Mouse (Mus musculus): ENCODE measurements at regions not wholly inside any gene's neighbourhood (a gene's known extent, or its start where the extent isn't known, plus 50 kb on each side); places are given as distances from the start of the nearest gene placed in this dataset.

DNA sequence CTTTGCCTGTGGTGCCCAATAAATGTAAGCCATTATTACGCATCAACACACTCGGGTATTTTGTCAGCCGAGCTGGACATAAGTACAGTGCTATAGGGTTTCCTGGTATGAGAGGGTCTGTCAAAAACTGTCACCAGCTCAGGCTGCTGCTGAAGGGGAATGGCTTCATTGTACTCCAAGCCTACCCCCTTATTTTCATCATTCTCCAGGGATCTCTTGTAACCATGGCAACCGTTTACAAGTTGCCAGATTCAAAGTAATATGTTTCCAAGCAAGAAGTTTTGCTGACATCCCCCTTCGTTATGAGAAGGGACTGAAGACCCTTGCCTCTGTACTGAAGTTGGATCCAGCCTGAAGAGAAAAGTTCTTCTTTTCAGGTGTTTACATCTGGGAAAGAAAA is 410.3 kb upstream of the Kdm8 start:
- Histone ChIP-seq H3K27me3 (ENCODE audit: control insufficient read depth, insufficient read depth, low read length) (no peaks in the 10 kb centered on the region), H3K9ac (ENCODE audit: low read length) (no peak overlapping the region), H3K4me3 (ENCODE audit: low read depth, low read length) (no peak overlapping the region), H3K27ac (ENCODE audit: low read depth, low read length) (no peak overlapping the region), H3K4me1 (ENCODE audit: control insufficient read depth, insufficient read depth, low read length) (no peaks in the 10 kb centered on the region), H3K4me2 (ENCODE audit: low read depth) (no peak overlapping the region), H3K9me3 (ENCODE audit: control insufficient read depth, low read length) (no peaks in the 10 kb centered on the region), H3K36me3 (ENCODE audit: control insufficient read depth, insufficient read depth, low read length) (no peaks in the 10 kb centered on the region)
- 86% methylated on average over 5 of the region's 5 CpGs for WGBS
- DNase-seq (ENCODE audit: low spot score) (no peak), ATAC-seq (ENCODE audit: insufficient read depth, low FRiP score, low TSS enrichment) (no peak)

DNA sequence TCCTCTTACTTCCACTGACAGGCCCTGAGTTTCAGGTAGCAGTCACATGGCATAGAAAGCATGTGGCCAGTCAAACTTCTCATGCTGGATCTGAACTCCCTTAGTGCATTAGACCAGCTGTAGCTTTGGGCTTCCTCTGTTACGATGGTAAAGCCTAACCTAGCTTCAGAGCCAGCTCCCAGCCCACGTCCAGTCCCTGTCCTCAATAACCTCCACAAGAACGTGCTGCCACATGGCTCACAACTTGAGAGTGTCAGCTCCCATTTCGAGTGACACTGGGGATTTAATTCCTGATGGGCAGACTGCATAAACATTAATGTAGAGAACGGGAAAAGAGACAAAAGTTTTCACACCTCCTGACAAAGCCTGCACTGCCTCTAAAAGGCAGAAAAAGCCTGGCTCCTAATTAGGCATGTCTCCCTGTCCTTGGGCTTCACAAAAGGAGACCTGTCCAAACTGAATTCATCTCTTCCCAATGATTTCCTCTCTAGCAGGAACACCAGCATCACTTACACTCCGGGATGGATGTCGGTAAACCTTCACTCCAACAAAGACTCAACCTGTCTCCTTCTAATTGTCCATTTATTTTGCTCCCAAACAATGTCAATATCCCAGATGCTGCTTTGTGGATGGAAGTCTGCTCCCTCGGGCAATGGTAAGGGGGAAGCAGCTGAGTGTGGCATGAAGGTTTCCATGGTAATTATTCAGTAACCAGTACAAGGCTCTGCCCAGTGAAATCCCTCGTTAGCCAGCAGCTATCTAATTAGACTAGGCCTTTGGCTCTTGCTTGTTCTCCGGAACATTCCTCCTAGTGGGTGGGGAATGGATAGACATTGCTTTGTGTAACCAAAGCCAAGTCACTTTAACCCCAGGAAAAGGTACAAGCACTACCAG is 408.1 kb upstream of the Kdm8 start:
- no peaks in the 10 kb centered on the region for H3K27me3 ChIP-seq (ENCODE audit: control insufficient read depth, insufficient read depth, low read length)
- no peak overlapping the region for H3K27ac ChIP-seq (ENCODE audit: low read depth, low read length)
- no peaks in the 10 kb centered on the region for H3K9me3 ChIP-seq (ENCODE audit: control insufficient read depth, low read length)
- 0 out of 2 replicates have a peak, but pooled peaks have one; percentile 60 for ATAC-seq (ENCODE audit: insufficient read depth, low FRiP score, low TSS enrichment)
- no peak overlapping the region for H3K9ac ChIP-seq (ENCODE audit: low read length)
- no peak for DNase-seq (ENCODE audit: low spot score)
- H3K36me3 ChIP-seq (ENCODE audit: control insufficient read depth, insufficient read depth, low read length): no peaks in the 10 kb centered on the region
- no peaks in the 10 kb centered on the region for H3K4me1 ChIP-seq (ENCODE audit: control insufficient read depth, insufficient read depth, low read length)
- 71% methylated on average over 10 of the region's 10 CpGs for WGBS
- H3K4me3 ChIP-seq (ENCODE audit: low read depth, low read length): no peak overlapping the region
- H3K4me2 ChIP-seq (ENCODE audit: low read depth): no peak overlapping the region

DNA sequence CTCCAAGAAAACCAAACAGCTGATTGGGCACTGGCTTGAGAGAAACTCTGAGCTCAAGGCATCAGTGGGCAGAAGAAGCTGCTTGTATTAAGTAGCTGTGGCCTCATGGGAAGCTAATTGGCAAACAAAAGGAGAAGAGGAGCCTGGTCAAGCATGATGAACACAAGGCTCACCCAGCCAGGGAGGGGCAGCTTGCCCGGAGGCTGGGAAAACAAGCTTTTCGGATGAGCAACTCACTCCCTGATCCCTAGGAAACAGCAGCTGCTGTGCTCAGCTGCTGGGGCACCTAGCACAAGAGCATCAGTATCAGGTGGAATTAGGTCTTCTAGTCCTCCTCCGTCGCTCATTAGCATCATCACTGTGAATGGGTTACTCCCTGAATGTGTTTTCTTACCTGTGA is 405.6 kb upstream of the Kdm8 start:
- Histone ChIP-seq H3K4me2 (ENCODE audit: low read depth) (no peak overlapping the region), H3K4me3 (ENCODE audit: low read depth, low read length) (no peak overlapping the region), H3K27ac (ENCODE audit: low read depth, low read length) (no peak overlapping the region), H3K36me3 (ENCODE audit: control insufficient read depth, insufficient read depth, low read length) (no peaks in the 10 kb centered on the region), H3K9me3 (ENCODE audit: control insufficient read depth, low read length) (no peaks in the 10 kb centered on the region), H3K4me1 (ENCODE audit: control insufficient read depth, insufficient read depth, low read length) (no peaks in the 10 kb centered on the region), H3K27me3 (ENCODE audit: control insufficient read depth, insufficient read depth, low read length) (no peaks in the 10 kb centered on the region), H3K9ac (ENCODE audit: low read length) (no peak overlapping the region)
- DNase-seq (ENCODE audit: low spot score): peak; percentile 19
- ATAC-seq (ENCODE audit: insufficient read depth, low FRiP score, low TSS enrichment): no peak
- WGBS: 71% methylated on average over 4 of the region's 4 CpGs

DNA sequence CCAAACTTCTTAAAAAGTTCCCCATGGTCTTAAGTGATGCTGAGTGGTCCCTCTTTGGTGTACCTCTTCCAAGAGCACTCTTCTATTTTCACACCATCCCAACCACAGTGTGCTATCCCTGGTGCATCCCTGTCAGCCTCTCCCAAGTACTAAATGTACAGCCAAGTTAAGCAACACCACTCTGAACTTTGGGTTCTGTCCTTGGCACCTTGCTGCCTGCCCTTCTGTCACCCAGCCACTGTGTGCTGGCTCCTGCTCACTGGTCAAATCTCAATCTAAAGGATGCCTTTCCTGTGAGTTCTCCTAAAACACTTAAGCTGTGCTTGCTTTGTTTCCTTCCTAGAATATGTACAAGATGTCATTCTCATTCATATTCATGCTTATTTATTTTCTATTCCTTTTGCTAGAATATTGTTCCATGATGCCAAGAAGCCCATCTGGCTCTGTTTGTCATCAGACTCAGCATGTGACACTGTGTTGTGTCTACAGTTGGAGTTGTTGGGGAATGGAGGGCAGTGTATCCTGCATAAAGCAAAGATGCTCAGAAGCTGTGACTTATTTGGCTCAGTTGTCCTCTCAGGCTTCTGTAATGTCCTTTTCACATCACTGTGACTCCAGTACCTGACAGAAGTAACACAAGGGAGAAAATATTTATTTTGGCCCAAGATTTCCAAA is 388.4 kb upstream of the Kdm8 start:
- DNase-seq (ENCODE audit: low spot score) (no peak), ATAC-seq (ENCODE audit: insufficient read depth, low FRiP score, low TSS enrichment) (no peak)
- H3K27ac ChIP-seq (ENCODE audit: low read depth, low read length): no peak overlapping the region
- H3K4me2 ChIP-seq (ENCODE audit: low read depth): no peak overlapping the region
- H3K9me3 ChIP-seq (ENCODE audit: control insufficient read depth, low read length): no peaks in the 10 kb centered on the region
- H3K36me3 ChIP-seq (ENCODE audit: control insufficient read depth, insufficient read depth, low read length): no peaks in the 10 kb centered on the region
- H3K4me3 ChIP-seq (ENCODE audit: low read depth, low read length): no peak overlapping the region
- H3K9ac ChIP-seq (ENCODE audit: low read length): no peak overlapping the region
- H3K4me1 ChIP-seq (ENCODE audit: control insufficient read depth, insufficient read depth, low read length): no peaks in the 10 kb centered on the region
- H3K27me3 ChIP-seq (ENCODE audit: control insufficient read depth, insufficient read depth, low read length): no peaks in the 10 kb centered on the region

DNA sequence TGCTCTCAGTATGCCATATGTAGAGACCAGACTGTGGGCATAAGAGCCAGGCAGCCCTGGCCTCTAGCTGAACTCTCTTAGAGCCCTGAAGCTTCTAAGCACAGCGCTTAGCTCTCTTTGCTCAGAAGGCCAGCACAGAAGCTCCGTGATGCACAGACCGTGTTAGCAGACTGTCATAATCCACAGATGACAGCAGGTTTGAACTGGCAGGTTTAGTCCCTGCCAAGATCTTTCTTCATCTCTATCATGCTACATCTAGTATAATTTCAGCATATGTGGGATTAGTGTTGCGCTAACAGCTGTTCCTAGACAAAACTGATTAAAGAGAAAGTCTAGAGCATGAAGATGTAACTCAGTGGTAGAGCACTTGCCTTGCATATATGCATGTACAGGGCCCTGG is 342.0 kb upstream of the Kdm8 start:
- no peak for DNase-seq (ENCODE audit: low spot score)
- no peak overlapping the region for H3K9ac ChIP-seq (ENCODE audit: low read length)
- H3K9me3 ChIP-seq (ENCODE audit: control insufficient read depth, low read length): no peaks in the 10 kb centered on the region
- H3K27ac ChIP-seq (ENCODE audit: low read depth, low read length): no peak overlapping the region
- no peaks in the 10 kb centered on the region for H3K36me3 ChIP-seq (ENCODE audit: control insufficient read depth, insufficient read depth, low read length)
- no peak for ATAC-seq (ENCODE audit: insufficient read depth, low FRiP score, low TSS enrichment)
- 97% methylated on average over 4 of the region's 4 CpGs for WGBS
- no peaks in the 10 kb centered on the region for H3K4me1 ChIP-seq (ENCODE audit: control insufficient read depth, insufficient read depth, low read length)
- no peak overlapping the region for H3K4me2 ChIP-seq (ENCODE audit: low read depth)
- H3K4me3 ChIP-seq (ENCODE audit: low read depth, low read length): no peak overlapping the region
- no peaks in the 10 kb centered on the region for H3K27me3 ChIP-seq (ENCODE audit: control insufficient read depth, insufficient read depth, low read length)

DNA sequence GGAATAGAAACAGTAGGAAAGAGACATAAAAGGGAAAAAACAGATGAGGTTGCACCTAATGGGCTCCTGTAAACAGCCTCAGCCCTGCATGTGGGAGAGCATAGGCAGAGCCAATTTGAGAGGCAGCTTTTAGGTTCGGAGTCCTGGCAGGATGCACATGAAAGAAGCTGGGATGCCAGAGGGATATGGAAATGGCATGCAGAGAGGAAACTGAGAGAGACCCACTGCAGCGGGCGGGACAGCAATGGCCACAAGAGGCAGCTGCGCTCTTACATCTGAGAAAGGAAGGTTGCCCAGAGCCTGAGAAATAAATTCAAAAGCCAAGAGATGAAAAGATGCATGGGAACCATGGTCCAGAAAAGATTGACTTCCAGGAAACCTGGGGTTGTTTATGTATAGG is 340.5 kb upstream of the Kdm8 start:
- ATAC-seq (ENCODE audit: insufficient read depth, low FRiP score, low TSS enrichment): no peak
- Histone ChIP-seq H3K9me3 (ENCODE audit: control insufficient read depth, low read length) (no peaks in the 10 kb centered on the region), H3K27ac (ENCODE audit: low read depth, low read length) (no peak overlapping the region), H3K4me2 (ENCODE audit: low read depth) (no peak overlapping the region), H3K4me3 (ENCODE audit: low read depth, low read length) (no peak overlapping the region), H3K36me3 (ENCODE audit: control insufficient read depth, insufficient read depth, low read length) (no peaks in the 10 kb centered on the region), H3K27me3 (ENCODE audit: control insufficient read depth, insufficient read depth, low read length) (no peaks in the 10 kb centered on the region), H3K4me1 (ENCODE audit: control insufficient read depth, insufficient read depth, low read length) (no peaks in the 10 kb centered on the region), H3K9ac (ENCODE audit: low read length) (no peak overlapping the region)
- 81% methylated on average over 4 of the region's 4 CpGs for WGBS
- DNase-seq (ENCODE audit: low spot score): no peak

DNA sequence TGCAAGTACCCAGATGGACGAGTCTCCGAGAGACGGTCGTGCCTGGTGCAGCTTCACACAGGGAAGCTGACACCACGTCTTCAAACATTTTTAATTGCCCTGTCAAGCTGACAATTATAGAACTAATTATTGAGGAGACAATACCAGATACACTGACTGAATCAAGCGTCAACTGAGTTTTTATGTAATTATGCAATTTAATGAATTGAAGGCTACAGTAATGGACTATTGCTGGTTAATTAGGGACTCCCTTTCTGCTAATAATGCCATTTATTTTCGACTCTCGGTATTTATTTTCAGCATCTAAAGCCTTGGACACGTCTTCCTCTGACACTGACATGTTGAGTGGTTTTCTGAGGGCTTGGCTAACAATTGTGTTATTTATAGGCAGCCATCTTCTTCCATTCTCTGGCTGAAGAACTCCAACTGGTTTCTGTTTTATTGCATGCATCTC is 331.6 kb upstream of the Kdm8 start:
- DNase-seq (ENCODE audit: low spot score): no peak
- no peak for ATAC-seq (ENCODE audit: insufficient read depth, low FRiP score, low TSS enrichment)
- Histone ChIP-seq H3K4me1 (ENCODE audit: control insufficient read depth, insufficient read depth, low read length) (no peaks in the 10 kb centered on the region), H3K36me3 (ENCODE audit: control insufficient read depth, insufficient read depth, low read length) (no peaks in the 10 kb centered on the region), H3K27ac (ENCODE audit: low read depth, low read length) (no peak overlapping the region), H3K9ac (ENCODE audit: low read length) (no peak overlapping the region), H3K9me3 (ENCODE audit: control insufficient read depth, low read length) (no peaks in the 10 kb centered on the region), H3K4me3 (ENCODE audit: low read depth, low read length) (no peak overlapping the region), H3K4me2 (ENCODE audit: low read depth) (no peak overlapping the region), H3K27me3 (ENCODE audit: control insufficient read depth, insufficient read depth, low read length) (no peaks in the 10 kb centered on the region)
- 77% methylated on average over 9 of the region's 9 CpGs for WGBS

DNA sequence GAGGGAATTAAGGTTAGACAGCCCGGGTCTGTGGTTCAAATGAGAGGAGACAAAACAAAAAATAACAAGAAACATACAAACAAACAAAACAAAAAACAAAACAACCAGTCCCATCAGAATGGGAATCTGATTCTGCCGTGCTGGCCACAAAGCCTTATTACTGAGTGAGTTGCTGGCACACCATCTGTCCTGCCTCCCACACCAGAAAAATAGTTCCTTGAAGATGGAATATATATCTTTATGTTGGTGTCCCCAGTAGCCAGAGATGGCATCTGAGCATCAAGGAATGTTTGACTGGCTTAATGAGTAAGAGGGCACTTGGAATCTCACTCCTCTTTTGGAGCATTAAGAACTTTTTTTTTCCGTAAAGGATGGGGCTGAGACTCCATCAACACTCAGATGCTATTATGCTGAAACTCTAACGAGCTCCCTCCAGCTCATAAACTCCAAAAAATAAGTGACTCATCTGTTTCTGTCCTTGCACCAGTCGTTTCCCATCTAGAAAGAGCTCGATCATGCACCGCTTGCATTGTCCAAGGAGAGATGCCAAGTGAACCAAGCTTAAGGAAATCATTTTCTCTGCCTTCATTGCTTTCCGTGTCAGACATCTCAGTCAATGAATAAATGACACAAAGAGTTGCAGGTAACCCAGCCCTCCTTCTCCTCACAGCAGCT is 329.0 kb upstream of the Kdm8 start:
- WGBS: 84% methylated on average over 8 of the region's 8 CpGs
- DNase-seq (ENCODE audit: low spot score): no peak
- H3K9ac ChIP-seq (ENCODE audit: low read length): no peak overlapping the region
- H3K27ac ChIP-seq (ENCODE audit: low read depth, low read length): no peak overlapping the region
- H3K36me3 ChIP-seq (ENCODE audit: control insufficient read depth, insufficient read depth, low read length): no peaks in the 10 kb centered on the region
- no peaks in the 10 kb centered on the region for H3K27me3 ChIP-seq (ENCODE audit: control insufficient read depth, insufficient read depth, low read length)
- no peaks in the 10 kb centered on the region for H3K4me1 ChIP-seq (ENCODE audit: control insufficient read depth, insufficient read depth, low read length)
- no peak for ATAC-seq (ENCODE audit: insufficient read depth, low FRiP score, low TSS enrichment)
- H3K4me2 ChIP-seq (ENCODE audit: low read depth): no peak overlapping the region
- no peaks in the 10 kb centered on the region for H3K9me3 ChIP-seq (ENCODE audit: control insufficient read depth, low read length)
- H3K4me3 ChIP-seq (ENCODE audit: low read depth, low read length): no peak overlapping the region
